Mouse (Mus musculus) cortical plate, adult 2 months (tissue): ENCODE results near the gene Ski. TPM values are rescaled to one million over a fixed set of nuclear protein-coding genes. Genes with fewer than 3 reads are reported as not detected.

Experiments used
- H3K27ac ChIP-seq: fragments of 200-500 bp; 2 replicates; pipeline ENCODE4 v1.5.1; 2012; ENCODE audit warnings: low read length, control low read depth, inconsistent platforms; ENCODE audit not compliant: insufficient read depth
- H3K4me1 ChIP-seq: fragments of 200-500 bp; 2 replicates; pipeline ENCODE4 v1.6.1; 2011; ENCODE audit warnings: low read length; ENCODE audit not compliant: control insufficient read depth, insufficient read depth
- H3K4me3 ChIP-seq: fragments of 200-500 bp; 2 replicates; pipeline ENCODE4 v1.5.1; 2011; ENCODE audit warnings: mild to moderate bottlenecking, low read length, control low read depth; ENCODE audit not compliant: insufficient read depth
- CTCF ChIP-seq: fragments of 200-500 bp; IDR thresholded peaks from 2 replicates; pipeline ENCODE4 v1.5.1; 2011; ENCODE audit warnings: mild to moderate bottlenecking, control low read depth, low read length; ENCODE audit not compliant: insufficient read depth; ENCODE audit errors: extremely low read depth
- POLR2A ChIP-seq: fragments of 200-500 bp; IDR thresholded peaks from 2 replicates; pipeline ENCODE4 v1.6.1; 2011; ENCODE audit warnings: mild to moderate bottlenecking, low read length, control low read depth; ENCODE audit not compliant: insufficient read depth; ENCODE audit errors: extremely low read depth
- polyA plus RNA-seq: library from polyadenylated mRNA; depleted of rRNA; stranded (reverse); fragments of >200 nt; gene quantifications from 2 replicates; pipeline ENCODE4 v1.2.3, GENCODE M21; 2012

Ski gene
- polyA plus RNA-seq, 1 experiment: 70.3 TPM

- Histone ChIP-seq H3K4me3 (no peak overlapping the region), H3K4me1 (peaks cover 11% of the 10 kb centered on the region), H3K27ac (no peak overlapping the region)
- TF ChIP-seq CTCF (no peak), POLR2A (no peak)
Measured at GRCm38 (mm10) chr4:155125310-155125709, 97.1 kb downstream of the Ski start.

GRCm38 (mm10) chr4:155123868-155124534, 98.4 kb downstream of the Ski start:
- H3K4me1 ChIP-seq: peaks cover 5% of the 10 kb centered on the region
- TF ChIP-seq POLR2A (no peak), CTCF (no peak)
- no peak overlapping the region for H3K27ac ChIP-seq
- no peak overlapping the region for H3K4me3 ChIP-seq

- Histone ChIP-seq H3K27ac (0 out of 2 replicates have a peak overlapping the region, but pooled peaks have one; percentile 1), H3K4me1 (peaks cover 5% of the 10 kb centered on the region)
- TF ChIP-seq CTCF: no peak
- no peak for TF ChIP-seq POLR2A
Measured at GRCm38 (mm10) chr4:155122444-155123040, 99.8 kb downstream of the Ski start.

GRCm38 (mm10) chr4:155121915-155122443, 100.4 kb downstream of the Ski start:
- H3K27ac ChIP-seq: 0 out of 2 replicates have a peak overlapping the region, but pooled peaks have one; percentile 1
- no peak overlapping the region for H3K4me3 ChIP-seq
- TF ChIP-seq POLR2A: no peak
- no peak for TF ChIP-seq CTCF
- peaks cover 5% of the 10 kb centered on the region for H3K4me1 ChIP-seq

More at GRCm38 (mm10) chr4:155122444-155123040, 99.8 kb downstream of the Ski start:
- no peak overlapping the region for H3K4me3 ChIP-seq

GRCm38 (mm10) chr4:155121222-155121621, 101.2 kb downstream of the Ski start:
- no peak for TF ChIP-seq POLR2A
- no peak for TF ChIP-seq CTCF
- Histone ChIP-seq H3K4me3 (no peak overlapping the region), H3K4me1 (peaks cover 5% of the 10 kb centered on the region), H3K27ac (no peak overlapping the region)

GRCm38 (mm10) chr4:155120583-155120982, 101.8 kb downstream of the Ski start:
- H3K4me1 ChIP-seq: peaks cover 5% of the 10 kb centered on the region

GRCm38 (mm10) chr4:155120038-155120437, 102.4 kb downstream of the Ski start:
- H3K4me1 ChIP-seq: peaks cover 5% of the 10 kb centered on the region
- no peak overlapping the region for H3K4me3 ChIP-seq
- no peak overlapping the region for H3K27ac ChIP-seq
- TF ChIP-seq POLR2A (no peak), CTCF (no peak)

More at GRCm38 (mm10) chr4:155120583-155120982, 101.8 kb downstream of the Ski start:
- H3K27ac ChIP-seq: no peak overlapping the region
- TF ChIP-seq CTCF: no peak
- no peak overlapping the region for H3K4me3 ChIP-seq

GRCm38 (mm10) chr4:155118278-155118677, 104.1 kb downstream of the Ski start:
- Histone ChIP-seq H3K27ac (no peak overlapping the region), H3K4me3 (no peak overlapping the region), H3K4me1 (peaks cover 5% of the 10 kb centered on the region)
- TF ChIP-seq POLR2A (no peak), CTCF (no peak)

GRCm38 (mm10) chr4:155117396-155117978, 104.9 kb downstream of the Ski start:
- no peak for TF ChIP-seq CTCF
- no peak for TF ChIP-seq POLR2A
- Histone ChIP-seq H3K4me3 (no peak overlapping the region), H3K27ac (no peak overlapping the region), H3K4me1 (peaks cover 4% of the 10 kb centered on the region)
